Mouse (Mus musculus): ENCODE measurements around the gene Btnl4. TPM values are rescaled to one million over a fixed set of nuclear protein-coding genes. Genes with fewer than 3 reads are reported as not detected.
"Not testable (repeated sequence)": the region's sequence is repeated elsewhere in the genome, so short reads cannot be mapped to it uniquely, and the experiment has no call there.

The Btnl4 gene
- total RNA-seq (2022), result not detected

DNA sequence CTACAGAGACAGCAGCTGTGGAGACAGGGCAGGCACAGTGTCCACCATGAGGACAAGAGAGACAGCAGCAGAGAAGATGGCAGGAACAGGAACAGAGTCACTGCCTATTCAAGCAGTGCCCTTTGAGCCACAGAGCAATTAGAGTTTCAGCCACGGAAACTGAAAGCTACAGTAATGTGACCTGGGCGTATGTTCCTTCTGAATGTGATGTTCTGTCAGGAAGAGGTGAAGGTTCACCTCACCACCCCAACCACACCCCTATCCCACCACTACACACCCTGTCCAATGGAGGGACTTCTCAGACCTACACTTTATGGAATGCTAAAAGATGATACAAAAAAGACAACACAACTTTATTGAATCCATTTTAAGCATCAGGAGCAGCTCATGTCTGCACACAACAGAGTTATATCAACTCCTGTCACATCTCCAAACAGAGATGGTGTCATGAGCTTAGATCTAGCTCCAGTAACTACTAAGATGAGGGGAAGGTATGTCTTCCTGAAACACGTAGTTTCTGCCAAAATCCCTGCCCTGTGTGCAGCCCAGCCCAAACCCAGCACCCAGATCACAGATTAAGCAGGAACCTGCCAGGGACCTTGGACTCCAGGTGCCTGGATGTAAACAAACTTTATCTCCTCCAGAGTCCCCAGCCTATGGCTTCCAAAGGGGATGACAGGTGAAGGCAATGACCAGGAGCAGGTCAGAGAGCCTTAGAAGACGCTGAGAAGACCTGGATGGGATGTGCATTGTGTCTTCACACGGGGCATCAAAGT lies at the start of gene Btnl4:
Btnl4 (minus strand) TSS at position 81 of the 776 bp plus-strand sequence.
- not testable (repeated sequence) for DNase-seq

DNA sequence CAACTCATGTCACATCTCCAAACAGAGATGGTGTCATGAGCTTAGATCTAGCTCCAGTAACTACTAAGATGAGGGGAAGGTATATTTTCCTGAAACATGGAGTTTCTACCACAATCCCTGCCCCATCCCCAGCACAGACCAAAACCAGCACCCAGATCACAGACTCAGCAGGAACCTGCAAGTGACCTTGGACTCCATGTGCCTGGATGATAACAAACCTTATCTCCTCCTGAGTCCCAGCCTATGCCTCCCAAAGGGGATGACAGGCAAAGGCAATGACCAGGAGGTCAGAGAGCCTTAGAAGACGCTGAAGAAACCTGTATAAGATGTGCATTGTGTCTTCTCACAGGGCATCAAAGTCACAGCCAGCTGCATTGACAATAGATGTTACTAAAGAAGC lies 41.9 kb upstream of the Btnl4 start:
- DNase-seq, result no peak

DNA sequence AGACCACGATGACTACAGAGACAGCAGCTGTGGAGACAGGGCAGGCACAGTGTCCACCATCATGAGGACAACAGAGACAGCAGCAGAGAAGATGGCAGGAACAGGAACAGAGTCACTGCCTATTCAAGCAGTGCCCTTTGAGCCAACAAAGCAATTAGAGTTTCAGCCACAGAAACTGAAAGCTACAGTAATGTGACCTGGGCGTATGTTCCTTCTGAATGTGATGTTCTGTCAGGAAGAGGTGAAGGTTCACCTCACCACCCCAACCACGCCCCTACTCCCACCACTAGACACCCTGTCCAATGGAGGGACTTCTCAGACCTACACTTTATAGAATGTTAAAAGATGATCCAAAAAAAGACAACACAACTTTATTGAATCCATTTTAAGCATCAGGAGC lies 41.5 kb upstream of the Btnl4 start:
- not testable (repeated sequence) for DNase-seq

DNA sequence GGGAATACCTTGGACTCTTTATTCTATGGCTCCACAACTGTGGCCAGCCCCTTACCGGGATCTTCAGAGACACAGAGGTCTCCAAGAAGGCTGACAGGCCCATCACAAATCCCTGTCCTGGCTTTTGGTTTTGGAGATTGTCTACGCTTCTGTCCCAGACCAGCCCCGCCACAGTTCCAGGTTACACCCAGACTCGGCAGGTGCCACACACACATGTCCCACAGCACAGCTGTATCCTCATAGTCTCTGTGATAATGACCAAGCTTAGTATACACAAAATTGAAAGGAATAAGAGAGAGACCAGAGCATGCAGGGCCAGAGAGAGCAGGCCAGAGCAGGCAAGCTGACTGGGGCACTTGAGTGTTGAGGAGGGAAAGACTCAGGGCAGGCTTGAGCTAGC lies 40.7 kb upstream of the Btnl4 start:
- DNase-seq, result no peak

- DNase-seq, result no peak
Observed at GRCm38 (mm10) chr17:34517252-34517651, 40.1 kb upstream of the Btnl4 start, which contains the start of gene Btnl6. Gene Btnl6, minus strand, starts transcription at chr17:34517352.

GRCm38 (mm10) chr17:34516514-34516913 lies 39.4 kb upstream of the Btnl4 start:
- DNase-seq, result no peak

DNA sequence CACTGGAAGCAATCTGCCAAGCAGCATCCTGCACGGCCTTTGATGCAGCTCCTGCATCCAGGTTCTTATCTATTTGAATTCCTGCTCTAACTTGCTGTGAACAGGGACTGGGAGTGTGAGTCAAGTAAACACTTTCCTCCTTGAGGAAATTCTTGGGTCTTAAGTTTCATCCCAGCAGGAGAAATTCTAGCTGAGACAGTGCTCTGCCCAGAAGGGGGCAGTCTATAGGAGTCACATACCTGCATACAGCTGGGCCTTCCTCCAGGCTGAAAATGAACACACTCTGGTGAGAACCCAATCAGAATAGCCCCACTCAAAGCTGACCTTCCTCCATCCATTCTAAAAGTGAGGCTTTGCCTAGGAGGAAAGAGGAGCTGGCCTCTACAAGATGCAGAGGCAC lies 34.6 kb upstream of the Btnl4 start:
- DNase-seq, result not testable (repeated sequence)

- no peak for DNase-seq
Observed at GRCm38 (mm10) chr17:34507591-34507990, 30.5 kb upstream of the Btnl4 start.

GRCm38 (mm10) chr17:34497726-34498125 lies 20.6 kb upstream of the Btnl4 start:
- DNase-seq, result not testable (repeated sequence)

DNA sequence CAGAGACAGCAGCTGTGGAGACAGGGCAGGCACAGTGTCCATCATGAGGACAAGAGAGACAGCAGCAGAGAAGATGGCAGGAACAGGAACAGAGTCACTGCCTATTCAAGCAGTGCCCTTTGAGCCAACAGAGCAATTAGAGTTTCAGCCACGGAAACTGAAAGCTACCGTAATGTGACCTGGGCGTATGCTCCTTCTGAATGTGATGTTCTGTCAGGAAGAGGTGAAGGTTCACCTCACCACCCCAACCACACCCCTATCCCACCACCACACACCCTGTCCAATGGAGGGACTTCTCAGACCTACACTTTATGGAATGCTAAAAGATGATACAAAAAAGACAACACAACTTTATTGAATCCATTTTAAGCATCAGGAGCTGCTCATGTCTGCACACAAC lies 20.2 kb upstream of the Btnl4 start:
- not testable (repeated sequence) for DNase-seq

DNA sequence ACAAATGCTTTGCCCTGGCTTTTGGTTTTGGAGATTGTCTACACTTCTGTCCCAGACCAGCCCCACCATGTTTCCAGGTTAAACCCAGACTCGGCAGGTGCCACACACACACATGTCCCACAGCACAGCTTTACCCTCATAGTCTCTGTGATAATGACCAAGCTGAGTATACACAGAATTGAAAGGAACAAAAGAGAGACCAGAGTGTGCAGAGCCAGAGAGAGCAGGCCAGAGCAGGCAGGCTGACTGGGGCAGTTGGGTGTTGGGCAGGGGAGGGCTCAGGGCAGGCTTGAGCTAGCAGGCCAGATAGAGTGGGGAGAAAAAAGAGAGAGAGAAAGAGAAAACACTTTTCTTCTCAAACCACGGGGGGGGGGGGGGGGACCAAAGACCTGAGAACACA lies 19.4 kb upstream of the Btnl4 start:
- DNase-seq, result no peak

DNA sequence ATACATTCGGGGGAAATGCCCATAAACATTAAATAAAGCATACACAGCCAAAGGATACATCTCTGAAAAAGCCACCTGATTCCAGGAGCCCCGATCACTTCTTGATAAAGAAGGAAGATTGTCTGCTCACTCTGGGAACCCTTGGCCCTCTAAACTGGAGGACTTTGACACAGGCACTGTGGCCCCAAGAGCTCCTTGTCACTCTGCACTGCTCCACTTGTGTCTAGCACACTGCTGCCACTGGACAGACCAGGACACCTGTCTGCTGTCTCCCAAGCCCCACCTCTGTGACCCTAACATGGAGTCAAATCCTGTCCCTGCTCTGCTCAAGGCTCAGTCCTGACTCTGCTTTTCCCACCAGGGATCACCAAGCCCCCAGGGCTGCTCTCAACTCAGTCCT lies 18.0 kb upstream of the Btnl4 start:
- not testable (repeated sequence) for DNase-seq

DNA sequence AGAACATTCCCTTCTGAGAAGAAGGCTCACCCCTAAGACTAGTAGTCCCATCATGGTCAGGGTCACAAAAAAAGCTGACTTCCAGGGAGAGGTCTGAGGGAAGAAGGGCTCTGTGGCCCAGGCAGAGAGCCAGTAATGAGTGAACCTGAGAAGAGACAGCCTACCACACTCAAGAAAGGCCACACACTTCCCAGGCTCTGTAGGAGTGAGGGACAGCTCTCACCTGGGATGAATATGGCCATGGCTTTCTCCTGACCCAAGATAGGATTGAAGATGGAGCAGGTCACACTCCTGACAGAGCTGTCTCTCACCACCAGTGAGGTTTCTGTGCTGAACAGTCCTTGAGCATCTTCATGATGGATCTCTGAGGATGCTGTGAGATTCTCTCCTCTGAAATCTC lies 15.7 kb upstream of the Btnl4 start:
- DNase-seq, result no peak

GRCm38 (mm10) chr17:34476427-34476826 lies 691 bp downstream of the Btnl4 start:
- DNase-seq, result no peak

GRCm38 (mm10) chr17:34475060-34475459 lies 2.1 kb downstream of the Btnl4 start:
- no peak for DNase-seq

DNA sequence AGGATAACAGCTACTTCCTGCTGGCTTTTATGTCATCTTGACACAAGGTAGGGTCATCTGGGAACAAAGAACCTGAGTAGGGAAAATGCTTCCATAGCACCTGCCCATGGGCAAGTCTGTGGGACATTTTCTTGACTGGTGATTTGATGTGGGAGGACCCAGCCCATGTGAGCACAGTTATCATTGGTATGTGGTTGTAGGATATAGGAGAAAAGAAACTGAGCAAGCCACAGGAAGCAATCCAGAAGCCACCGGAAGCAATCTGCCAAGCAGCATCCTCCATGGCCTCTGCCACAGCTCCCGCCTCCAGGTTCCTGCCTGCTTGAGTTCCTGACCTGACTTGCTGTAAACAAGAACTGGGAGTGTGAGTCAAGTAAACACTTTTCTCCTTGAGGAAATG lies 6.6 kb downstream of the Btnl4 start:
- DNase-seq, result no peak

GRCm38 (mm10) chr17:34465906-34466305 lies 11.2 kb downstream of the Btnl4 start:
- not testable (repeated sequence) for DNase-seq

DNA sequence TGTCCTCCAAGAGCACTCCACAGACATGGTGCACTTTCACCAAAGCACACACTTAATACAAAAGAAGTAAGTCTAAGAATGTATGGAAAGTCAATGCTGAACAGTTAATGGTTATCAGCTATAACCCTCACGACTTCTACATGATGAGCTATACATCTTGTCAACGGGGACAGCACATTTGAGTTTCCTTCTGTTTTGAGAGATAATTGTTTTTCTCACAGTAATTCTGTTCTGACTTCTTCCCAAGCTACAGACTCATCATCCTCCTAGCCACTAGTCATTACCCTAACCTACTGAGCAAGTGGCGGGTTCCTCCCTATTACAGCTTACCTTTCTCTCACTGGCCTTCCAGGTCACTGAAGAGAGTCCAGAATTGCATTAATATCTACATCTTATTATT lies 17.9 kb downstream of the Btnl4 start:
- no peak for DNase-seq

DNA sequence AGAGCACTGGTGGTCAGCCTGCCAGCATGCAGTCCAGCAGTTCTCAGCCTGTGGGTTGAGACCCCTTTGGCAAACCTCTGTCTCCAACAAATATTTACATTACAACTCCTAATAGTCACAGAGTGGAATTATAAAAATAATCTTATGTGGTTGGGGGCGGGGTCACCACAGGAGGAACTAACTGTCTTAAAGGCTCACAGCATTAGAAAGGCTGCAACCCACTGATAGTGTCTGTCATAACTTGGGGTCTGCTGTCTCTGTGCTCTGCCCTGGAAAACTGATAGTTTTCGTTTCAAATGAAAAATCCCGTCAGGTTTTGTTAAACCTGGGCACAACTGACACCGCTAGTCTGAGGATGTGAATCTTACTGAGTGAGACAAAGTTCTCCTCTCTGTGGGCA lies 19.4 kb downstream of the Btnl4 start:
- no peak for DNase-seq

GRCm38 (mm10) chr17:34448473-34449041 lies 28.6 kb downstream of the Btnl4 start:
- DNase-seq, result no peak

- DNase-seq, result no peak
Observed at GRCm38 (mm10) chr17:34441990-34442389, 35.1 kb downstream of the Btnl4 start.

DNA sequence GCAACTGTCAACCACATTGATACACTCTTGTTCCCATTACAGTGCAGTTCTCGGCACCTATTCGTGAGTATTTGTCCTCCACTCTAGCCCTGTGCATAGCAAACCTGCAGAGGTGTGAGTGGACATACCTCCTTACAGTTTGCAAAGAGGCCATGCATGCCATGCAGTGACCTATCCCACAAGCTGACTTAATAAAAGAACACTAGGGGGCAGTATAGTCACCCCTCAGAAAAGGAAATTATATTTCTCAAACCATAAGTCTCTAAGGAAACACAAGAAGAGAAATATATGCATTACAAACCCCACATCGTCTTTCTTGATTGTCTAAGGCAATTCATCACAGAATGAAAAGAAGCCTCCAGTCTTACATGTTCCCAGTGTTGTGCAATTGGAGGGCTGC lies 37.3 kb downstream of the Btnl4 start:
- DNase-seq, result no peak

DNA sequence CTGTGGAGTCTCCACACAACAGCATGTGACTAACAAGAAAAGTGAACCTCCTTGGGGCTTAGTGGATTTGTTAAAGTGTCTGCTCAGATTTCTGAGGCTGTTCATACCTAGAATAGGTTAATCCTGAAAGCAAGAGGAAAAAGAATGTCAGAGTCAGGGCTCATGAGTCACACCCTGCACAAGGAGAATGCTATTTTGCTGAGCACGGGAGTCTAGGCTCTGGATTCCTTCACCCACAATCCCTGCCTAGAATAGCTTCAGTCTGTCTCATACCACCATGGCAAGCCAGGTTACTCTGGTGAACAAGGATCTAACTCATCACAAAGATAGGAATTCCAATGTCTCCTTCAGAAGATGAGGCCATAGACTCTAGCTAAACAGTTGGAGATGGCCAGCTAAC lies 38.5 kb downstream of the Btnl4 start:
- no peak for DNase-seq

DNA sequence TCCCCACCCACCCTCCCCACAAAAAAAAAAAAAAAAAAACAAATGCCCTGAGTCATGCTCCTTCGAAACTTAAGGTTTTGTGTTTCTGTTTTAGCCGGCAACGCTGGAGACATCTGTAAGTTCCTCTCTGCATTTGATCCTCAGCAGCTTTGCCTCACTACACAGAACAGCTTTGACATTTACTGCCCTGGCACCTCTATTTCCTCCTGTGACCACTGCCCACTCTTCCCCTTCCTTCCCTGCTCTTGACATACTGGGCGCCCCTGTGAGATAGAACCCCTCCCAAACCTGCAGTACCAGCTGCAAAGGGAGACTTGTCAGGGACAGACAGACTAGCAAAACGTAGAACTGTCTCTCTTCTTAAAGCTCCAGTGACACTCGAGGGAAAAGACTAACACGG lies 39.5 kb downstream of the Btnl4 start:
- no peak for DNase-seq
